10 mouse cellular contexts compared by ENCODE assay signal in the genomic region with DNA sequence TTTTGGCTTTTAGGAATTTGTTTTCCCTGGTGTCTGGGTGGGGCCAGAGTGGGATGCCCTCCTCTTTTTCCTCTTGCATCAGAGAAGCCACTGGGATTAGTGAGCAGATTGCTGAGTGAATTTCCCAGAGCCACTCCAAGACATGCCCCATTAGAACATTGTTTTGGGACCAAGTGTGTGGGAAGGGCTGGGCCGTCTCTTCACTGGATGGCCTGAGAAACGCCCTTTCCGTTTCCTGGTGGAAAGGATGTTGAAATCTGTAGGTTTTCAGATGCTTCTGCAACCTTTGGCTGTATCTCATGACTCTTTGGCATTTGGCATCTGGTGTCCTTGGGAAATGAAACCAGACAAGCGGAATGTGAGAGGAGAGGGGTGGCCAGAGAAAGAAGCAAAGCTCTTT. TPM values are rescaled to one million over a fixed set of nuclear protein-coding genes. Genes with fewer than 3 reads are reported as not detected.
DNase-seq lines count a peak whose midpoint lies in the region; ATAC-seq and TF ChIP-seq lines count a peak whose summit lies in the region.
"Had no signal": no experiment of that assay in that cellular context is flagged by ENCODE, and none has a peak within 500 bp of the region (broad histone marks: within the 10 kb centered on the region; RNA-seq: fewer than 3 reads in every experiment).

No protein-coding gene starts in this region.

- no peaks in the 10 kb centered on the region for H3K36me3 ChIP-seq in testis, adult 2 months (ENCODE audit: control insufficient read depth, insufficient read depth, low read length)
- H3K36me3 ChIP-seq in heart, embryonic 12.5 days, result peaks cover 3% of the 10 kb centered on the region; the same call in 1 of the 2 replicates
- H3K36me3 ChIP-seq in liver, postnatal 0 days (replicated peaks; ENCODE audit: insufficient read depth, low read length), result no peaks in the 10 kb centered on the region
- no peaks in the 10 kb centered on the region for H3K36me3 ChIP-seq in stomach, embryonic 16.5 days (ENCODE audit: control insufficient read depth, insufficient read depth, low read length)
- no peaks in the 10 kb centered on the region for H3K36me3 ChIP-seq in neural tube, embryonic 15.5 days

- no peak for TF ChIP-seq CTCF in testis, adult 2 months (IDR thresholded peaks at IDR 0.05; ENCODE audit: control insufficient read depth, insufficient read depth, insufficient replicate concordance, low read depth, low read length)
- TF ChIP-seq CTCF in liver, postnatal 0 days (IDR thresholded peaks at IDR 0.05; ENCODE audit: low read depth), result no peak

- no peak for DNase-seq in testis, postnatal 14 days (ENCODE audit: low spot score)
- peak; percentile 42 for DNase-seq in liver, postnatal 0 days
- no peak for DNase-seq in neural tube, embryonic 10.5 days (ENCODE audit: extremely low spot score, low spot score)
- DNase-seq in embryo, embryonic 10 days (ENCODE audit: low spot score), result no peak
- DNase-seq: cerebellum, postnatal 25 days had no signal

- H3K9ac ChIP-seq in heart, embryonic 12.5 days, result peak overlapping the region; percentile 50
- no peak overlapping the region for H3K9ac ChIP-seq in liver, postnatal 0 days (replicated peaks)
- H3K9ac ChIP-seq in stomach, embryonic 16.5 days (ENCODE audit: low read length), result no peak overlapping the region
- H3K9ac ChIP-seq in neural tube, embryonic 15.5 days (replicated peaks), result no peak overlapping the region

- 0 out of 2 replicates have a peak, but pooled peaks have one; percentile 31 for ATAC-seq in heart, embryonic 12.5 days (ENCODE audit: insufficient number of reproducible peaks, low FRiP score)
- ATAC-seq in liver, postnatal 0 days, result peak; percentile 86
- no peak for ATAC-seq in stomach, embryonic 16.5 days (ENCODE audit: insufficient read depth, low FRiP score)
- no peak for ATAC-seq in neural tube, embryonic 15.5 days (ENCODE audit: low FRiP score)

- 26% methylated on average over 4 of the region's 4 CpGs for WGBS in heart, embryonic 12.5 days
- 44% methylated on average over 4 of the region's 4 CpGs for WGBS in liver, postnatal 0 days (ENCODE audit: insufficient replicate concordance)
- WGBS in stomach, embryonic 16.5 days, result 73% methylated on average over 4 of the region's 4 CpGs
- WGBS in neural tube, embryonic 15.5 days, result 86% methylated on average over 4 of the region's 4 CpGs

- no peaks in the 10 kb centered on the region for H3K4me1 ChIP-seq in testis, adult 2 months (ENCODE audit: control insufficient read depth, insufficient read depth, low read length)
- peaks cover 97% of the 10 kb centered on the region for H3K4me1 ChIP-seq in heart, embryonic 12.5 days (replicated peaks)
- peaks cover 59% of the 10 kb centered on the region for H3K4me1 ChIP-seq in liver, postnatal 0 days (ENCODE audit: insufficient read depth)
- H3K4me1 ChIP-seq in stomach, embryonic 16.5 days (ENCODE audit: control insufficient read depth, insufficient read depth, low read length), result peaks cover 22% of the 10 kb centered on the region
- peaks cover 45% of the 10 kb centered on the region for H3K4me1 ChIP-seq in neural tube, embryonic 15.5 days

- no peaks in the 10 kb centered on the region for H3K27me3 ChIP-seq in testis, adult 2 months (ENCODE audit: control insufficient read depth, insufficient read depth, low read length)
- H3K27me3 ChIP-seq in heart, embryonic 12.5 days (replicated peaks), result no peaks in the 10 kb centered on the region
- no peaks in the 10 kb centered on the region for H3K27me3 ChIP-seq in liver, postnatal 0 days (ENCODE audit: insufficient read depth, low read length)
- no peaks in the 10 kb centered on the region for H3K27me3 ChIP-seq in stomach, embryonic 16.5 days (ENCODE audit: control insufficient read depth, insufficient read depth, low read length)
- H3K27me3 ChIP-seq in neural tube, embryonic 15.5 days (replicated peaks), result no peaks in the 10 kb centered on the region

- no peak overlapping the region for H3K4me3 ChIP-seq in testis, adult 2 months (ENCODE audit: control insufficient read depth, low read depth, low read length)
- no peak overlapping the region for H3K4me3 ChIP-seq in heart, embryonic 12.5 days
- H3K4me3 ChIP-seq in liver, postnatal 0 days (ENCODE audit: low read depth, low read length), result peak overlapping the region; percentile 23
- H3K4me3 ChIP-seq in stomach, embryonic 16.5 days (replicated peaks; ENCODE audit: low read length), result no peak overlapping the region
- no peak overlapping the region for H3K4me3 ChIP-seq in neural tube, embryonic 15.5 days (replicated peaks)

- H3K27ac ChIP-seq in testis, adult 2 months (ENCODE audit: control insufficient read depth, insufficient read depth, low read depth, low read length), result peak overlapping the region; percentile 60; the same call in 1 of the 2 replicates
- peak overlapping the region; percentile 89 for H3K27ac ChIP-seq in heart, embryonic 12.5 days (ENCODE audit: poor library complexity, severe bottlenecking)
- peak overlapping the region; percentile 90 for H3K27ac ChIP-seq in liver, postnatal 0 days (ENCODE audit: low read depth)
- H3K27ac ChIP-seq in stomach, embryonic 16.5 days (ENCODE audit: low read length), result peak overlapping the region; percentile 22; the same call in 1 of the 2 replicates
- no peak overlapping the region for H3K27ac ChIP-seq in neural tube, embryonic 15.5 days (replicated peaks)
- H3K27ac ChIP-seq: macrophage had no signal

- H3K4me2 ChIP-seq in heart, embryonic 12.5 days, result peak overlapping the region; percentile 41
- peak overlapping the region; percentile 55 for H3K4me2 ChIP-seq in liver, postnatal 0 days (ENCODE audit: low read depth, low read length)
- no peak overlapping the region for H3K4me2 ChIP-seq in stomach, embryonic 16.5 days (ENCODE audit: low read depth, low read length)
- H3K4me2 ChIP-seq in neural tube, embryonic 15.5 days, result no peak overlapping the region

- H3K9me3 ChIP-seq in heart, embryonic 12.5 days (replicated peaks), result no peaks in the 10 kb centered on the region
- H3K9me3 ChIP-seq in liver, postnatal 0 days (ENCODE audit: low read length), result no peaks in the 10 kb centered on the region
- no peaks in the 10 kb centered on the region for H3K9me3 ChIP-seq in stomach, embryonic 16.5 days (replicated peaks; ENCODE audit: control insufficient read depth, low read length)
- H3K9me3 ChIP-seq in neural tube, embryonic 15.5 days (replicated peaks), result no peaks in the 10 kb centered on the region

- peak; percentile 76 for TF ChIP-seq EP300 in liver, postnatal 0 days (IDR thresholded peaks at IDR 0.05; ENCODE audit: low read depth)

- TF ChIP-seq POLR2A in testis, adult 2 months (IDR thresholded peaks at IDR 0.05; ENCODE audit: control insufficient read depth, low read depth, low read length), result no peak

RNA-seq across cellular contexts. Expression of gene Daam1, which starts 54.8 kb away (rescaled TPM):
- polyA plus RNA-seq in testis, adult 2 months (2012; rRNA removed), result 5.5 and 6.6 TPM in 2 replicates
- polyA plus RNA-seq in heart, embryonic 12.5 days (2016; fragmentation: Nextera tagmentation; extraction: Ambion mirVana), result 23.1 and 23.3 TPM in 2 replicates
- polyA plus RNA-seq in liver, postnatal 0 days (2015; fragmentation: Nextera tagmentation; extraction: Ambion mirVana), result 3.6 and 4.5 TPM in 2 replicates
- 12.2 and 13.2 TPM in 2 replicates for polyA plus RNA-seq in stomach, embryonic 16.5 days (2015; fragmentation: Nextera tagmentation; extraction: Ambion mirVana)
- polyA plus RNA-seq in neural tube, embryonic 15.5 days (2015; fragmentation: Nextera tagmentation; extraction: Ambion mirVana), result 21.4 and 24.1 TPM in 2 replicates

Comparison
In these comparisons a context has a peak if more than half of its experiments do, and no peak if none do; other contexts are left out.
1. ATAC-seq: peak in heart, embryonic 12.5 days (single experiment) and liver, postnatal 0 days (single experiment); none in stomach, embryonic 16.5 days (single experiment) and neural tube, embryonic 15.5 days (single experiment).
2. H3K4me2 ChIP-seq: peak in heart, embryonic 12.5 days (single experiment) and liver, postnatal 0 days (single experiment); none in stomach, embryonic 16.5 days (single experiment) and neural tube, embryonic 15.5 days (single experiment).